Mouse (Mus musculus): ENCODE measurements around the gene Itprid2. TPM values are rescaled to one million over a fixed set of nuclear protein-coding genes. Genes with fewer than 3 reads are reported as not detected.

Itprid2 gene
- polyA plus RNA-seq, 1 experiment from 2014 or later: 24.4 TPM

DNA sequence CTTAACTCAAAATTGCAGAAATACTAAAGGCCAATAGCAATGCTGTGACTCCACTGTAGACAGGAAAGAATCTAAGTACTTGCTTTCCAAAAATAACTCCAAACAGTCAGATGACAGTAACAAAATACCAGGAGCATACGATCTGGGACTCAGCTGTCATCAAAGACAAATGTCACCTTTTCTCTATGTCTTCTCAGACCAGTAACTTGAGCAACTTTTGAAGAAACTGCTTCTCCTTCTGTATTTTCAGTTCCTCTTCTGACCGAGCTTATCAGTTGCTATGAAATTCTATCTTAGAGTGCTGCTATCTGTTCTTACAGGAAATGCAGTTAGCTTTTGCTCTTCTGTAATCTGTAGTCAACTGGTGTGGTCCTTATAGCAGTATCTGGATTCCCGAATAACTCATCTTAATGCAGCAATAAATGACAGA is 78.5 kb downstream of the Itprid2 start:
- no peaks in the 10 kb centered on the region for H3K4me1 ChIP-seq (replicated peaks; ENCODE audit: insufficient read depth, low read length)
- H3K9ac ChIP-seq (ENCODE audit: low read depth, low read length): no peak overlapping the region
- 25% methylated on average over 3 of the region's 3 CpGs for WGBS
- no peak for ATAC-seq (replicated peaks; ENCODE audit: low FRiP score, low read depth)
- peak; percentile 70 for DNase-seq (ENCODE audit: low spot score)
- no peaks in the 10 kb centered on the region for H3K36me3 ChIP-seq (ENCODE audit: insufficient read depth, low read length)
- no peaks in the 10 kb centered on the region for H3K9me3 ChIP-seq (replicated peaks; ENCODE audit: low read length)
- no peaks in the 10 kb centered on the region for H3K27me3 ChIP-seq (ENCODE audit: insufficient read depth, low read length)
- no peak overlapping the region for H3K4me3 ChIP-seq (replicated peaks; ENCODE audit: low read depth, low read length)
- TF ChIP-seq CTCF (IDR thresholded peaks at IDR 0.05; ENCODE audit: low read depth): no peak
- H3K27ac ChIP-seq: no peak overlapping the region
- no peak overlapping the region for H3K4me2 ChIP-seq (ENCODE audit: low read length)

DNA sequence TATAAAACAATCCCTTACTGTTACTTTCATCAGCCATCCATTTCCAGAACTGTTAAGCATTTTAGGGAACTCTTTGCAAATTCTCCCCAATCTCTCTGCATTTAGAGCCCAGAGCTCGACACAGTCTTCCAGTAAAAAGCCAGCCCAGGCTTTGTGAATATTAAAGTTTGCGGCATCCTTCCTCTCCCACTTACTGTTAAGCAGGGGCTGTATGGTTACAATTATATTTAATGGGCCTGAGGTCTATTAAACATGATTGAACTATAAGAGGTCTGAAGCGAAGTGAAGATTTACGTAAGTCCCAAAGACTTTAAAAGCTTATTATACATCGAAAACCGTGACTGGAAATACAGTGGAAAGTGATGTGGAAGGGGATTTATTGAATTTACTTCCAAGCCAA is 79.6 kb downstream of the Itprid2 start:
- ATAC-seq (replicated peaks; ENCODE audit: low FRiP score, low read depth) (no peak), DNase-seq (ENCODE audit: low spot score) (no peak)
- H3K36me3 ChIP-seq (ENCODE audit: insufficient read depth, low read length): no peaks in the 10 kb centered on the region
- WGBS: 70% methylated on average over 6 of the region's 6 CpGs
- no peak overlapping the region for H3K4me3 ChIP-seq (replicated peaks; ENCODE audit: low read depth, low read length)
- no peaks in the 10 kb centered on the region for H3K4me1 ChIP-seq (replicated peaks; ENCODE audit: insufficient read depth, low read length)
- H3K9me3 ChIP-seq (replicated peaks; ENCODE audit: low read length): no peaks in the 10 kb centered on the region
- H3K9ac ChIP-seq (ENCODE audit: low read depth, low read length): no peak overlapping the region
- TF ChIP-seq CTCF (IDR thresholded peaks at IDR 0.05; ENCODE audit: low read depth): no peak
- no peaks in the 10 kb centered on the region for H3K27me3 ChIP-seq (ENCODE audit: insufficient read depth, low read length)
- no peak overlapping the region for H3K27ac ChIP-seq
- H3K4me2 ChIP-seq (ENCODE audit: low read length): no peak overlapping the region

DNA sequence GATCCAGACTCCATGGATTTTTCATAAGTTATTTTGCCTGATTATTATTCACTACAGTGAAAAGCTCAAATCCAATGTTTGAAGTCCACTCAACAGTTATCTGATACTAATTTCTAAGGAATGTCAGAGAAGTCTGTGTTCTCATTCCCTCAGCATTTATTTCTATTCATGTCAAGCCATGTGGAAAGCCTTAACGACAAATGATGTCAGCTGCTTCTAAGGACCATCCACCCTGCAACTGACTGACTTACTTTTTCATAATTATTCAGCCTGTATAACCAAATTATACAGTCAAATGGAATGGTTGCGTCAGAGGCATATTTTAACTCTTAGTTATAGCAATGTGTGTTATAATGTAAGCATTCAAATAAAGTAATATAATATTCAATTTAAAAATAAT is 80.8 kb downstream of the Itprid2 start:
- DNase-seq (ENCODE audit: low spot score) (peak; percentile 11), ATAC-seq (replicated peaks; ENCODE audit: low FRiP score, low read depth) (no peak)
- Histone ChIP-seq H3K9me3 (replicated peaks; ENCODE audit: low read length) (no peaks in the 10 kb centered on the region), H3K27ac (no peak overlapping the region), H3K36me3 (ENCODE audit: insufficient read depth, low read length) (no peaks in the 10 kb centered on the region), H3K9ac (ENCODE audit: low read depth, low read length) (no peak overlapping the region), H3K4me1 (replicated peaks; ENCODE audit: insufficient read depth, low read length) (no peaks in the 10 kb centered on the region), H3K4me2 (ENCODE audit: low read length) (no peak overlapping the region), H3K4me3 (replicated peaks; ENCODE audit: low read depth, low read length) (no peak overlapping the region), H3K27me3 (ENCODE audit: insufficient read depth, low read length) (no peaks in the 10 kb centered on the region)
- 71% methylated on average over 2 of the region's 2 CpGs for WGBS
- no peak for TF ChIP-seq CTCF (IDR thresholded peaks at IDR 0.05; ENCODE audit: low read depth)

DNA sequence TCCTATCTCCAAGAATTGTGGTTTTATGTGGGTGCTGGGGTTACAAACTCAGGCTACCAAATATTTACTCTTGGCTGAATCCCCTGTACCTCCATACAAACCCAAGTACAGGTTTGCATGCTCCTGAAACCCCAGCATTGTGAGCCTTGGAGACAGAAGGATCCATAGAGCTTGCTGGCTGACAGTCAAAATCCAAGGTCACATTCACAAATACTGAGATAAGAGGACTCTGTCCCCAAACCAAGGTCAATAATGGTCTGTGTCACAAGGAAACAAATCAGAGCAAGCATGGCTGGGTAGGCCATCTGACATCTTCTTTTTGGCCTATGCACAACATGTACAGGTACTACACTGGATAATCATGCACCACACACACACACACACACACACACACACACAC is 82.7 kb downstream of the Itprid2 start:
- Histone ChIP-seq H3K27me3 (ENCODE audit: insufficient read depth, low read length) (no peaks in the 10 kb centered on the region), H3K9ac (ENCODE audit: low read depth, low read length) (no peak overlapping the region), H3K27ac (no peak overlapping the region), H3K36me3 (ENCODE audit: insufficient read depth, low read length) (no peaks in the 10 kb centered on the region), H3K4me1 (replicated peaks; ENCODE audit: insufficient read depth, low read length) (no peaks in the 10 kb centered on the region), H3K4me3 (replicated peaks; ENCODE audit: low read depth, low read length) (no peak overlapping the region), H3K4me2 (ENCODE audit: low read length) (no peak overlapping the region), H3K9me3 (replicated peaks; ENCODE audit: low read length) (no peaks in the 10 kb centered on the region)
- ATAC-seq (replicated peaks; ENCODE audit: low FRiP score, low read depth) (no peak), DNase-seq (ENCODE audit: low spot score) (no peak)
- no peak for TF ChIP-seq CTCF (IDR thresholded peaks at IDR 0.05; ENCODE audit: low read depth)

DNA sequence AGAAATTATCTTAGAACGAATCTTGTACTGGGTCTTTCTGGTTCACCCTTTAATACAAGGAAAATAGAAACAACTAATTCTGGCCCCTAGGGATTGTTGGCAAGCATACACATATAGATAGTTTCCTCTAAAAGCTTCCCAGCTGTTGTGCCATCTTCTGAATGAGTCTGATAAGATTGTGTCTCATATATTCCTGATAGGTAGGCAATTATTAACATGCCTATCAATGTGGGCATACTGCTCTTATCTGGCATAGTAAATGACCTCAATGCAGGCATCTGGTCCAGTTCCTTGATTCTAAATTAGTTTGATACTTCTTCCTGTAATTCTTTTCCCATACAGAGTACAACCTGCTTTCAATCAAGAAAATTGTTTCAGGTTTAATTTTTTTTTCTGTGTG is 87.3 kb downstream of the Itprid2 start:
- DNase-seq (ENCODE audit: low spot score) (no peak), ATAC-seq (replicated peaks; ENCODE audit: low FRiP score, low read depth) (no peak)
- H3K9ac ChIP-seq (ENCODE audit: low read depth, low read length): no peak overlapping the region
- H3K27ac ChIP-seq: no peak overlapping the region
- H3K27me3 ChIP-seq (ENCODE audit: insufficient read depth, low read length): no peaks in the 10 kb centered on the region
- H3K9me3 ChIP-seq (replicated peaks; ENCODE audit: low read length): no peaks in the 10 kb centered on the region
- no peak for TF ChIP-seq CTCF (IDR thresholded peaks at IDR 0.05; ENCODE audit: low read depth)
- no peak overlapping the region for H3K4me3 ChIP-seq (replicated peaks; ENCODE audit: low read depth, low read length)
- WGBS: 63% methylated on average over 1 of the region's 1 CpGs
- H3K4me1 ChIP-seq (replicated peaks; ENCODE audit: insufficient read depth, low read length): no peaks in the 10 kb centered on the region
- no peaks in the 10 kb centered on the region for H3K36me3 ChIP-seq (ENCODE audit: insufficient read depth, low read length)
- no peak overlapping the region for H3K4me2 ChIP-seq (ENCODE audit: low read length)

Other genes with a start within 250 kb of the Itprid2 start
- gene Neurod1, start 178.6 kb upstream of the Itprid2 start, polyA plus RNA-seq (2015; fragmentation: Nextera tagmentation; extraction: Ambion mirVana): not detected in 2 replicates
- 1.9 and 2.1 TPM in 2 replicates for gene Cerkl, start 178.6 kb upstream of the Itprid2 start, polyA plus RNA-seq (2015; fragmentation: Nextera tagmentation; extraction: Ambion mirVana)
- 0.14 and 0.16 TPM in 2 replicates for gene Ppp1r1c, start 72.4 kb downstream of the Itprid2 start, polyA plus RNA-seq (2015; fragmentation: Nextera tagmentation; extraction: Ambion mirVana)